Mouse (Mus musculus): ENCODE results near the gene Gabbr2. TPM values are rescaled to one million over a fixed set of nuclear protein-coding genes. Genes with fewer than 3 reads are reported as not detected.

Gabbr2 gene
- total RNA-seq, 2 experiments from 2014 or later = 292 to 302 TPM

DNA sequence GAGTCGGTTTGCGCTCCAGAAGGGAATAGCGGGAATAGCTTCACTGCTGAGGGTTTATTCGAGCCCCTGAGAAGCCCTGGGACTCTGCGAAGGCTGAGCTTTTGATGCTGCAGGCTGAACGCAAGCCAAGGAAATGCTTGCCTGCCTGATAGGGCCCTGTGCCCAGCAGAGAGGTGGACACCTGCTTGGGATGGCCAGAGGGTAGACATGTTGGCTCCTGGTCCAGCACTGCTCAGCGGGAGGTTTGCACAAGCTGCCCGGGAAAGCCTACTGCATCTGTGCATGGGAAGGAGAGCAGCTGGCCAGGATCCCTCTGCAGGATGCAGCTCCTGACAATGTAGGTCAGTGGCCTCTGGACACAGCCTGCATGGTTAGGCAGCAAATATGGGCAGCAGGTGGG lies 301.1 kb downstream of the Gabbr2 start:
- intact Hi-C loops (cut with DNase I) = loop anchor here (5.0 kb wide), 1 partner anchor 302 kb away; the partner anchor contains the start of gene Gabbr2
- DNase-seq (ENCODE audit: low spot score in 2 of 2) = no peak

DNA sequence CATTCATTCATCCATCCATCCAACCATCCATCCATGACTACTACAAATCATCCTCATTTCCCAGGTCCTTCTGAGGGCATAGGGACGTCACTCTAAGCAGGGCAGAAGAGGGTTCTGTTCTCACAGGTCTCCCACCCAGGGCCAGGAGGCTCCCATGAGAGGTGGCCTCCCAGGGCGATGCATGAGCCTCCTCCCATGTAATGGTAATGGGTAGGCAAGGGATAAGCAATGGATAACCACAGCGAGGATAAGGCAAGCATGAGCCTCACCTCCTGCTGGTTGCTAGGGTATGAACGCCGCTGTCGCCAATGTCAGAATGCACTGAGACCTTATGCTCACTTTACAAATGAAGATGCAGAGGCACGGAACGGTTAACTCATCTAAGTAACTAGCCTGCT lies 301.7 kb downstream of the Gabbr2 start:
- intact Hi-C loops (cut with DNase I) = loop anchor here (5.0 kb wide), 1 partner anchor 302 kb away; the partner anchor contains the start of gene Gabbr2
- no peak for DNase-seq (ENCODE audit: low spot score in 2 of 2)

DNA sequence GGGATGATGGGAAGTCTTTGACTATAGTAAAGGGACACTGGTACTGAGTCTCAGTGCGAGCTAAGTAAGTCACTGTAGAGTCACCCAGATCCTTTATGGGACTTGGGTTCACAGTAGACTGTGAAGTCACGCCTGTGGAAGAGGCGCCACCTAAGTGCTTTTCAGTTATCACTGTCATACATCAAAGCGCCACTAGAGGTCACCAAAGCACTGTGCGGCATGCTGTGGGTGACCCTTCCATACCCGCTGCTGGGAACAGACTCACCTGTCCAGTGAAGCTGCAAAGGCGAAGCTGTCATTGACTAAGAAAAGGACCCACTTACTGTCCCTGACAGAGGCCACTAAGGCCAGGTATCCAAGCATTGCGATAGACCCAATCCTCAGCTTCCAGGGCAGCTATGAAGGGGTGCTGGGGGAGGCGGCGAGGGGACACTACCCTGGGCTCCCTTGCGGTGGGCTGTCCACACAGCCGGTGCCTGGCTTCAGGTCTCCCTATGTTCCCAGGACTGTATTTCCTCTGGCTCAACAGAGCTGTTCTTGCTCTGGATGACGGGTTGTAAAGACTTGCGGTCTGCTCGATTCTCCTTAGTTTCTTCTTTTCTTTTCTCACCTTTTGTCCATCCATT lies 302.2 kb downstream of the Gabbr2 start:
- intact Hi-C loops (cut with DNase I) = loop anchor here (5.0 kb wide), 2 partner anchors 303 to 348 kb away; partner anchors contain the start of gene Gabbr2
- DNase-seq (ENCODE audit: low spot score in 2 of 2) = peak; percentile 74 to 88

DNA sequence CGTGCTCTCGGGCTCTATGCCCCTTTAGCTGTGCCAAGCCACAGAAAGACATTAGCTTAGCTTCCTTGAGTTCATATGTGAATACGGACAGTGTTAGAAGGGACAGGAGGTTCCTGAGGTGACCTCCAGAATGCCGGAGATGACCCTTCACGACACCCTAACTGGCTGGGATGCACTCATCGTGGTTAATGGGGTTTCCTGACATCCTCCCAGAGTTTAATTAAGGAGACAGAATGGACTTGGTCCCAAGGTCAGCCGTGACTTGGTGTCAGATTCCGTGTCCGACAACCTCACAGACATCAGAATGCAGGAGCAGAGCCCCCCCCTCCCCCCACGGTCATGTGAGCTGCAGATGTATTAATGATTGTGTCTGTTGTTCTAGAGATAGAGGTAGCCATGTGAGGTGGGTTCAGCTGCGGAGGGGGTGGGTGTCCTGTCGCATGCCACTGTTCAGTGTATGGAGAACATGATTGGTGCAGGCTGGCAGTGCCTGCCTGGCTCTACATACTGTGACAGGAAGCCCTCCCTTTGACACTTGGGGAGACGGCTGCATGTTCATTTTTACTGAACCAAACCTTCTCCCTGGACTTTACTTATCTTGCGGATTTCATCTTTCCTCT lies 303.4 kb downstream of the Gabbr2 start:
- intact Hi-C loops (cut with DNase I) = loop anchor here (5.0 kb wide), 1 partner anchor 349 kb away; no protein-coding TSS in a partner anchor
- DNase-seq (ENCODE audit: low spot score in 2 of 2) = no peak

DNA sequence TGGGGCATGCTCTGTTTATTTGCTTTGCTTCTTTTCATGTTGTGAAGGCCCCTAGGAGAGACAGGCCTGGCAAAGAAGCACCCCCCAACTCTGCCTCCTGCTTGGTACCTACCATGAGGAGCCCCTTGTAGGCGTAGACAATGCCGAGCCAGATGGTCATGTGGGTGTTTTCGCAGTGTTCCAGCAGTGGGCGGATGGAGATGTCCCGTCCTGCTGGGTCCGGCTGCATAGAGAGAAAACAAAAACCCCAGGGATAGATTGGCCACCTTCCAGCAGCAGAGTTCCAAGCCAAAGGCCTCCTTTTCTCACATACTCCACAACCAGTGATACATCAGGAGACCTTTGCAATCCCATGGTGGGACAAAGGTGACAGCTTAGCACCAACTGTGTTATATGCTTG lies 307.5 kb downstream of the Gabbr2 start:
- peak; percentile 80 to 92 for DNase-seq (ENCODE audit: low spot score in 2 of 2)
- intact Hi-C loops (cut with DNase I) = no loop called here

DNA sequence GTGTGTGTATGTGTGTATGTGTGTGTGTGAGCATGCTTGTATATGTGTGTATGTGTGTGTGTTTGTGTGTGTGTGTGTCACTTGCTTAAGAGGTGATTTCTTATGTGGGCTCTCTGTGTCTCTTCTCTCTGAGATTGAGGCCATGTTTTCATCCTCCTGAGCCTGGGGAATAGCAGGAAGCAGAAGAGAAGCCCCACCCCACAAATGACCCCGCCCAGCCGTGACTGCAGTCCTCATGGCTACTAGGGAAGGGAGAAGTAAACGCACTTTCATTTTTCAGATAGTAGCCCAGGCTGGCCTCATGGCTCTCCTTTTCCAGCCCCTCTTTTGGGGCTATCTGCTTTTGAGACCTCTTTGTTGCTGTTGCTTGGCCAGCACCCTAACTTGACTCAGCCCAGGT lies 315.0 kb downstream of the Gabbr2 start:
- intact Hi-C loops (cut with DNase I) = no loop called here
- DNase-seq (ENCODE audit: low spot score in 2 of 2) = no peak

DNA sequence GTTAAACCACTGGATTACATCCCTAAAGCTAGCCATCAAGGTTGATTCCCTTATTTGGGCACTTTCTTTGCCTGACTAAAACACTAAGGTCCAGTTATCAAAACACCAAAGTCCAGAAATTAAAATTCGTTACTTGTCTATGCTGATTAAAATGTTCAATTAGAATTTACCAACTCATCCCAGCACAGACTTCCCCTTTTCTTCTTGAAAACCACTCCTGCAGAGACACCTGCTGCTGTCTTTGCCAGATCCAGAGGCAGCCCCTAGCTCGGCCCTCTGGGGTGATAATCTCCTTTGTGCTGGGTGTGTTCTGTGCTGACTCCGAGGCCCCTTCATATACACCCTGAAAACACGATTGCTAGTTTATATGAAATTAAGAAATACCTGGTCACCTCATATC lies 315.7 kb downstream of the Gabbr2 start:
- intact Hi-C loops (cut with DNase I) = no loop called here
- DNase-seq (ENCODE audit: low spot score in 2 of 2) = no peak

DNA sequence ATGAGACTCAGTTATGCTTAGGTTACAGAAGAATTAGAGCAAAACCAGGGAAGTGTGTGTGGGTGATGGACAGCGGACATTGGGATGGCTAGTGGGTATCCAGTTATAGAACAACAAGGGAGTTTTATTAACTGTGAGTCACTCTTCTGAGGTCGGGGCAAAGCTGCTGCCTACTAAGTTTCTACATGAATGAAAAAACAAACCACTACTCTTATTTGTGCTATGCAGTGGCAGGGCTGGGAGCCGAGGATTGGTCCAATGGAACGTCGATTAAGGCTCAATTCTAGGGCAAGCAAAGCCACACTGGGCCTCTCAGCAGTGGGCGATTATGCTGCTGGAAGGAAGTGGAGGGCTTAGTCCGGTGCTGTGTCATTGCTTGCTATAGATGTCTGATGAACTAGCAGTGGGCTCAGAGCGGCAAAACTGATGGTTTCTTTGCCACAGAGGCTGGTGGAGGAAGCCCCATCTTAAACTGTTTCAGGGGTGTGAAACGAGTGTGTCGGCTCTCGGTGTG lies 316.3 kb downstream of the Gabbr2 start:
- intact Hi-C loops (cut with DNase I) = no loop called here
- DNase-seq (ENCODE audit: low spot score in 2 of 2) = no peak

DNA sequence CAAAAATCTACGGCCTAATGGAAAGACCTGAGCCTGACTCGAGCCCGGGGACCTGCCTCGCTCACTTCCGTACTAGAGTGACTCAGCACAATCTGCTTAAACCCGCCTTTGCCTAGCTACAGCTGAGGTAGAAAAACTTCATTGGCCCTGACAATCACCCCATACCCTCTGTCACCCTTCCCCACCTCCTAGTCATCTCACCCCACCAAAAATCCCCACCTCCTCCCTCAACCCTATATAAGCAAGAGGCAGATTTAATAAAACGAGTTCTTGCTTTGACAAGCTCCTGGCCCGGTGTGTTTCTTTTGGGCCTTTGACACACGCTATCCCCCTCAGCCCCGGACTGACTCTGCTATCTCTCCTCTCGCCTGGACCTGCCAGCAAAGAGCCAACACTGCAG lies 323.1 kb downstream of the Gabbr2 start:
- DNase-seq (ENCODE audit: low spot score in 2 of 2) = no peak
- intact Hi-C loops (cut with DNase I) = no loop called here

DNA sequence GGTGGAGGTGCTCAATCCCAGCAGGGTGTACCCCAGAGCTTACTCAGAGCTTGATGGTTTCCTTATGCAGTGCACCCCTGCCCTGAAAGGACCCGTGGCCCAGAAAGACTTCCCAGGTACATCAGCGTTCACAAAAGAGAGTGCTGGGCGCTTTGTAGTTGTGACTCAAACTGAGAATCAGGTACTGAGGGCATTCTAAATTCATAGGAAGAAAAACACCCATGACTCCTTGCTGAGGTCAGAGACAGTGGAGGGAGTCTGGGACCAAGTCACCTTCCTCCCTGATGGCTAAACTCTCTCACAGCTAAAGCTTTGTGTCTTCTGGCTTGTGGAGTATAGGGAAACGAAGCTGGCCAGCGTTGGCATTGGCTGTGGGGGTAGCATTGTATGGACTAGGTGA lies 325.3 kb downstream of the Gabbr2 start:
- no peak for DNase-seq (ENCODE audit: low spot score in 2 of 2)
- intact Hi-C loops (cut with DNase I) = no loop called here

DNA sequence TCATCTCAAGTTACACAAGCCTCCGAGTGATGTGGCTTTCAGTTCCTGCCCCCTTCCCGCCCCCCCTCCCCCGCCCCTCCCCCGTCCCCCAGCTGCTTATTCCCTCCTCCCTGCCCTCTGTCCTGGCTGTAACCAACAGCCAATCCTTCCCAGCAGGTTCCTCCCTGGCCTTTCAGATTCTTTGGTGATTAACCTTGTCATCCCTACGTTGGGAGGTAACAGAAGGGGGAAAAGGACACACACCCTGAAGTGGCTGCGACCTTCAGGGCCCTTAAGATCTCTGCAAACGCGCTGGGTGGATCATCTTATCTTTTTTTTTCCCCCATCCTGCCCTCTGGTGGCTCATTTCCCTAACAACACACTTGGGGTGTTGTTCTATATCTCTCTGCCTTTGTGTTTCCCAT lies 326.3 kb downstream of the Gabbr2 start:
- intact Hi-C loops (cut with DNase I) = no loop called here
- peak in 1 of 2 experiments; percentile 59 for DNase-seq (ENCODE audit: low spot score in 2 of 2)

DNA sequence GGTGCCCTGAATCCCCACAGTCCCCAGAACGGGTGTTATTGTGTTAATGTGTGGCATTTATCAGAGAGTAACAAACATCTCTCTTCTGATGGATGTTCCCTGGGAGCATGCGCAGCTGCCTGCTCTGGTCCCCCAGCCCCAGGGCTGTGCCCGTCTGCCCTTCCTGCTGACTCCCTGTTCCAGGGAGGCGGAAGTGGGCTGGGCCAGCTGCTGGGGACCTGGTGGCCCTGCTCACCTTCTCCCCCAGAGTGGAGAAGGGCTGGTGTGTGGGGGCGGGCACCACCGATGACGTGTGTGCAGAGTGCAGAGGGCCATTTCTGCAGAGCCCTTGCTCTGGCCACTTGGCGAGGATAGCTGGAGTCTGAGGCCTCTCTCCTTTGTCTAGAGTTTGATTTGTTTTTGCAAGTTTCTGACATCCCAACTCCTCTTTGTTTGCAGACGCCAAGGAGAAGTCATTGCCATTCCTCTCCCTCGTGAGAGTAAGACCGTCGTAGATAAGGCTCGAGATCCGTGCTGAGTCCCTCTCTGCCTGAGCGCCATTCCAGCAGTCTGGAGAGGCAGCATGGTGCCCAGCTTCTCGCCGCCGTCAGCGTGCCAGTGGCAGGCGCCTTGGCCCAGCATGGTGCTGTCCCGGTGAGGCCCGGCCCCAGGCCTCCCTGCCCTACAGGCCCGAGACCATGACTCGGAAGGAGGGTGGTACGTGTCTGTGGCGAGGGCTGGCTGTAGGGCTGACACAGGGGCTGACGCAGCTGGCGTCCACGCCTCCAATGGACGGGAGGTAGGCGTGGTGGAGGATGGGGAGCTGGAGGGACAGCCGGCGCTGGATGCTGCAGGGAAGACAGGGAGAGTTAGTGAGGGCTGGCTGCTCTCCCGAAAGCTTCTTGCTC lies 327.3 kb downstream of the Gabbr2 start:
- intact Hi-C loops (cut with DNase I) = no loop called here

DNA sequence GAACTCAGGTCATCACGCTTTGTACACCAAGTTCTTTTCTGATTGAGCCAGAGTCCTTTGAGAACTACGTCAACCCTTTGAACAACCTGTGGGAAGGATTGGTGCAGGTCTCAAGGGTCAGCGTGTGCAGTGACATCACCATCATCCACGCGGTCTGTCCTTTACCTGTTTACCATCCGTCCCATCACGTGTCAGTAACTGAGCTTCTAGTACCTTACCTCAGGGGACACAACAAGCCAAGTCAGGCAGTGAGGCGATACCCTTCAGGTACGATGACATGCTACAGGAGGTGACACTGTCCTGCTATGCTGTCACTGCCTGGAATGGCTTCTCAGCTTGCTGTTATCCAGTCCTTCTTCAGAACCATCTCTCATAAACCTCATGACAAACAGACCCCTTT lies 330.2 kb downstream of the Gabbr2 start:
- no peak for DNase-seq (ENCODE audit: low spot score in 2 of 2)

More for the DNA sequence above, 327.3 kb downstream of the Gabbr2 start:
- DNase-seq (ENCODE audit: low spot score in 2 of 2) = peak in 1 of 2 experiments; percentile 42

DNA sequence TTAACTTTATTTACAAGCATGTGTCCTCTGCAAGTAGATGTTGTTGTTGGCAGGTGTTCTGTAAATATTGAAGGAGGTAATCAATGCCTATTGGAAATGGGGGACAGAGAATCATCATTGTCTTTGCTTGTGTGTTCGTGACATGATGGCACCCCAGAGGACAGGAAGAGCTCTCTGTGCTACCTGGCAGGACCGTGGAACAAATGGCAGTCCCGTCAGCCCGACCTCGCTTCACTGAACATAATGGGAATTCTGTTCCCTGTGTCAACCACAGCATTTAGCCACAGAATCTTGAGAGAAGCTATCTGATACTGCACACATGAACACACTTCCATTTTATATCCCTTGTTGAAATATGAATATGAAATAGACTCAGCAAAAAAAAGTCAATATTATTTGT lies 332.7 kb downstream of the Gabbr2 start:
- DNase-seq (ENCODE audit: low spot score in 2 of 2) = no peak
- intact Hi-C loops (cut with DNase I) = loop anchor here (5.0 to 10.0 kb wide), 2 partner anchors 162 to 264 kb away; no protein-coding TSS in a partner anchor

More for the DNA sequence above, 330.2 kb downstream of the Gabbr2 start:
- intact Hi-C loops (cut with DNase I) = no loop called here

DNA sequence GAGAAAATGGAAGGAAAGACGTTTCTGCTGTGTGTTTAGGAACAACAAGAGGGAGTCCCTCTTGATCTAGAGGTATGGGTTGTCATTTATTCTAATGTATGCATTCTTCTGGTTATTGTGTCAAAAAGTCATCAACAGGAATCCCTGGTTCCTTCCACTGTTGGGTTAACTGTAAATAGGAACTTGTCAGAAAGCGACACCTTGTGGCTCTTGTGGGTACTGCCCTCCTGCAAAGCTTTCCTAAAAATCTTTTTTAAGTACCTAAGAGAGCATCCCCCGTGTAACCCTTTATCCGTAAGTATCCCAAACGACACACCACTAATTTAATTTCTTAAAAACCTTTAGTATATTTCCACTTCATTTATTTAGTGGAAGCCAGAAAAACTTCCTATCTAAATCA lies 334.6 kb downstream of the Gabbr2 start:
- intact Hi-C loops (cut with DNase I) = loop anchor here (2.0 to 10.0 kb wide), 3 partner anchors 46 to 262 kb away; no protein-coding TSS in a partner anchor
- peak; percentile 73 to 86 for DNase-seq (ENCODE audit: low spot score in 2 of 2)

DNA sequence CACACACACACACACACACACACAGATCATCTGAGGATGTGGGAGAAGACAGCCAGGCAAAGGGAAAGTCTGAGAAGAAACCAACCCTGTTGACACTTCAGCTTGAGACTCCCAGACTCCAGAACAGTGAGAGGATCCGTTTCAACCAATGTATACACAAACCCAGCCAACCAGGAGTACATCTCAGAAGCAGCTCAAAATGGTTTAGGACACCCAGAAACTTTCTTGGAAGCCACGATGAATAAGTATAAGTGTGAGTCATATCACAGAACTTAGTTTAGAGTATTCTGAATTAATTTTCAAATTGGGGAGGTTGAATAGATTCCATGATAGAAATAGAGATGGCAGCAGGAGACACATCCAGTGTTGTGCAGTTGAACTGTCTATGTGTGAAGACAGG lies 335.7 kb downstream of the Gabbr2 start:
- intact Hi-C loops (cut with DNase I) = loop anchor here (2.0 to 10.0 kb wide), 3 partner anchors 45 to 261 kb away; no protein-coding TSS in a partner anchor
- DNase-seq (ENCODE audit: low spot score in 2 of 2) = peak in 1 of 2 experiments; percentile 47

DNA sequence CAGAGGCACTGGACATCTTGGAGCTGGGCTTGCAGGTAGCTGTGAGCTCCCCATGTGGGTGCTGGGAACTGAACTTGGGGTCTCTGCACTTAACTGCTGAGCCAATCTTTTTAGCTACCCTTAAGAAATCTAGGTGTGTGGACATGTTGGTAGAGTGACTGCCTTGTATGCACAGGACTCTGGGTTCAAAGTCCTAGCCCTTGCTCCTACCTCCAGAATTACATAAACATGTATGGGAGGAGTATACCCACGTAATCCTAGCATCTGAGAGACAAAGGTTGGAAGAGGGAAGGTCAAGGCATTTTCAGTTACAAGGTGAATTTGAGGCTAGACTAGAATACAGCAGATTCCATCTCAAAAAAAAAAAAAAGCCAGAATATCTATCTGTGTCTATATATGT lies 336.4 kb downstream of the Gabbr2 start:
- intact Hi-C loops (cut with DNase I) = loop anchor here (5.0 to 10.0 kb wide), 2 partner anchors 158 to 260 kb away; no protein-coding TSS in a partner anchor
- no peak for DNase-seq (ENCODE audit: low spot score in 2 of 2)

DNA sequence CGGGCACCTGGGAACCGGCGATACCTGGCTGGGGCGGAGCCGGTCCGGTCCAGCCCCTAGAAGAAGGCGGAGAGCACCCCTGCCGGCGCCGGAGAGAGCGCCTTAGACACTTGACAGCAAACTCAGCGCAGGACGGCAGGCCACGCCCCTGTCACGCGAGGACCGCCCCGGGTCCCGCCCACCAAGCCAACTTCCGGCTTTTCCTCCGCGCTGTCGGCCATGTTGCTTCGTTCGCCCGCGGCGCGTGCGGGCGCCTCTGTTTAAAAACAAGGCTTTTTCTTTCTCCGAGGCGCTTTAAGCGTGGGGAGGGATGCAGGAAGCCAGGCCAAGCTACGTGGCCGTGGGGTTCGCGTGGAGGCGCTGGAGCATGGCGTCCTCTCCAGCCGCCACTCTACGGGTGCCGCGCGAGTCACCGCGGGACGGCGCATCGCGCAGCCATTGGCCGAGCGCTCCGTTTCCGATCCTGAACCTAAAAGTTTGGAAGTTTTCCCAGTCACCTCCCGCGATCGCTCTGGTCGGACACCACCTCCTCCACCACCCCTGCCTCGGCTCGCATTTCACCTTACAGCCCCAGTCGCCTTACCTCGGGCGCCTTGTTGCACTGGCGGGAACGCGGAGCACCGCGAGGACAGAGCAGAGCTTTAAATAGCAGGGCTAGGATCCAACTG lies 341.5 kb downstream of the Gabbr2 start, which contains the start of gene Tbc1d2:
Gene Tbc1d2 (minus strand): TSS at position 124 of the 668 bp plus-strand sequence.
- DNase-seq (ENCODE audit: low spot score in 2 of 2) = peak; percentile 83 to 92
- intact Hi-C loops (cut with DNase I) = loop anchor here (10.0 kb wide), 1 partner anchor 255 kb away; no protein-coding TSS in a partner anchor

DNA sequence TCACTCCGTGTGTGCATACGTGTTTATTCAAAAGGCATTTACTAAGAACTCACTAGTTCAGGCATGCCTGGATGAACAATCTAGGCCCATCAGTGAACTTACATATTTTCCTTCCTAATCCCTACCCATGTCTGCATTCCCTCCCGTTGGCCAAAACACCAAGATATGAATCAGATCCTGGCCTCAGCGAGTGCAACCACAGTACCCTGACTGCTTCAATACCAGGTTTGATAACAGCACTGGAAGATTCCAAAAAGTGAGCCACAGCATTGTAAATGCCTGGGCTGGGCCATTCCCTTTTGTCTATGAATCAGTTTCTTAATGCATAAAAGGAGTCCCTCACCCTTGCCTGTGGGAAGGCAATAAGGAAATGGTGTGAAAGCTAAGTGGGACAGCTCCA lies 342.5 kb downstream of the Gabbr2 start:
- intact Hi-C loops (cut with DNase I) = no loop called here
- no peak for DNase-seq (ENCODE audit: low spot score in 2 of 2)

All from left cerebral cortex, postnatal 14 days (tissue).